Mouse (Mus musculus) MEL (cell line): Measurements from ENCODE around the gene Fsip1. TPM values are rescaled to one million over a fixed set of nuclear protein-coding genes. Genes with fewer than 3 reads are reported as not detected.

Experiments used
- DNase-seq: peaks from one replicate; pipeline ENCODE4 v3.0.0; 2011; ENCODE audit warnings: low read depth, low spot score
- H3K27ac ChIP-seq: 2 replicates; pipeline ENCODE4 v1.5.1; 2012; ENCODE audit warnings: low read depth, mild to moderate bottlenecking, control low read depth, low read length, moderate library complexity; ENCODE audit not compliant: control insufficient read depth
- H3K27me3 ChIP-seq, 2 experiments: fragments of 150-350 bp in 1 of 2; sonication (generic) in 1 of 2; 2 replicates each; pipeline ENCODE4 v1.6.1; 2012; ENCODE audit warnings: low read length in 2 of 2, mild to moderate bottlenecking in 2 of 2, improper control_type of control experiment in 1 of 2, moderate library complexity in 1 of 2; ENCODE audit not compliant: insufficient read depth in 2 of 2, control insufficient read depth in 1 of 2
- H3K36me3 ChIP-seq, 2 experiments: 2 replicates each; pipeline ENCODE4 v1.6.1; 2012 to 2014; ENCODE audit warnings: low read length in 2 of 2, improper control_type of control experiment in 1 of 2, inconsistent platforms in 1 of 2, mild to moderate bottlenecking in 1 of 2; ENCODE audit not compliant: insufficient read depth in 2 of 2, control insufficient read depth in 1 of 2
- H3K4me1 ChIP-seq, 2 experiments: fragments of 150-350 bp in 1 of 2; sonication (generic) in 1 of 2; 2 replicates each; pipeline ENCODE4 v1.6.1; 2012; ENCODE audit warnings: low read length in 2 of 2, improper control_type of control experiment in 1 of 2, mild to moderate bottlenecking in 1 of 2; ENCODE audit not compliant: insufficient read depth in 2 of 2, control insufficient read depth in 1 of 2
- H3K4me3 ChIP-seq, 2 experiments: fragments of 150-350 bp in 1 of 2; sonication (generic) in 1 of 2; 2 replicates each; pipeline ENCODE4 v1.5.1; 2012; ENCODE audit warnings: low read depth in 2 of 2, low read length in 2 of 2, mild to moderate bottlenecking in 2 of 2, moderate library complexity in 2 of 2, control low read depth in 1 of 2, improper control_type of control experiment in 1 of 2; ENCODE audit not compliant: control insufficient read depth in 1 of 2, insufficient read depth in 1 of 2
- H3K79me2 ChIP-seq: 2 replicates; pipeline ENCODE4 v1.6.1; 2012; ENCODE audit warnings: mild to moderate bottlenecking, low read length, moderate library complexity; ENCODE audit not compliant: control insufficient read depth, poor library complexity, insufficient read depth
- H3K9ac ChIP-seq: 2 replicates; pipeline ENCODE4 v1.6.1; 2012; ENCODE audit warnings: low read depth, mild to moderate bottlenecking, control low read depth, low read length, moderate library complexity; ENCODE audit not compliant: control insufficient read depth, poor library complexity, severe bottlenecking
- H3K9me3 ChIP-seq: fragments of 150-350 bp; sonication (generic); replicated peaks from 2 replicates; pipeline ENCODE4 v1.6.1; 2012; ENCODE audit warnings: mild to moderate bottlenecking, low read length, improper control_type of control experiment, moderate library complexity; ENCODE audit not compliant: insufficient read depth
- BHLHE40 ChIP-seq: IDR thresholded peaks from 2 replicates; pipeline ENCODE4 v1.6.1; 2012; ENCODE audit warnings: low read depth, mild to moderate bottlenecking, inconsistent platforms, low read length, improper control_type of control experiment, borderline replicate concordance
- CHD2 ChIP-seq: IDR thresholded peaks from 2 replicates; pipeline ENCODE4 v1.6.1; 2011; ENCODE audit warnings: low read length, improper control_type of control experiment
- CTCF ChIP-seq, 3 experiments: IDR thresholded peaks in 2 of 3; conservative IDR thresholded peaks in 1 of 3; 2 replicates each; pipeline ENCODE4 v1.5.1; 2011 to 2012; ENCODE audit warnings: low read length in 3 of 3, low read depth in 2 of 3, mild to moderate bottlenecking in 2 of 3, improper control_type of control experiment in 1 of 3, inconsistent platforms in 1 of 3, mixed read lengths in 1 of 3, moderate library complexity in 1 of 3; ENCODE audit not compliant: control insufficient read depth in 1 of 3, insufficient read depth in 1 of 3, poor library complexity in 1 of 3, severe bottlenecking in 1 of 3
- E2F4 ChIP-seq: IDR thresholded peaks from 2 replicates; pipeline ENCODE4 v1.6.1; 2011; ENCODE audit warnings: low read depth, low read length, improper control_type of control experiment, borderline replicate concordance
- ELF1 ChIP-seq: IDR thresholded peaks from 2 replicates; pipeline ENCODE4 v1.6.1; 2014; ENCODE audit warnings: low read depth, mild to moderate bottlenecking, inconsistent platforms, low read length, improper control_type of control experiment, moderate library complexity
- GABPA ChIP-seq: IDR thresholded peaks from 2 replicates; pipeline ENCODE4 v1.6.1; 2012; ENCODE audit warnings: low read depth, mild to moderate bottlenecking, inconsistent platforms, low read length, improper control_type of control experiment, moderate library complexity
- JUND ChIP-seq: IDR thresholded peaks from 2 replicates; pipeline ENCODE4 v1.6.1; 2011; ENCODE audit warnings: low read depth, mild to moderate bottlenecking, improper control_type of control experiment, low read length
- KAT2A ChIP-seq: conservative IDR thresholded peaks from 2 replicates; pipeline ENCODE4 v1.6.1; 2012; ENCODE audit warnings: low read depth, low read length, improper control_type of control experiment, inconsistent platforms
- MAFK ChIP-seq: IDR thresholded peaks from 2 replicates; pipeline ENCODE4 v1.6.1; 2011; ENCODE audit warnings: low read depth, mild to moderate bottlenecking, low read length, improper control_type of control experiment, borderline replicate concordance
- MAX ChIP-seq: IDR thresholded peaks from 2 replicates; pipeline ENCODE4 v1.6.1; 2011; ENCODE audit warnings: low read length, improper control_type of control experiment
- MAZ ChIP-seq: IDR thresholded peaks from 2 replicates; pipeline ENCODE4 v1.6.1; 2012; ENCODE audit warnings: low read depth, mild to moderate bottlenecking, inconsistent platforms, low read length, improper control_type of control experiment
- MEF2A ChIP-seq: IDR thresholded peaks from 2 replicates; pipeline ENCODE4 v1.6.1; 2014; ENCODE audit warnings: low read depth, mild to moderate bottlenecking, inconsistent platforms, low read length, improper control_type of control experiment; ENCODE audit not compliant: poor library complexity, insufficient replicate concordance, severe bottlenecking; ENCODE audit errors: extremely low read depth
- MXI1 ChIP-seq: IDR thresholded peaks from 2 replicates; pipeline ENCODE4 v1.6.1; 2011; ENCODE audit warnings: mild to moderate bottlenecking, low read depth, low read length, improper control_type of control experiment
- MYB ChIP-seq: IDR thresholded peaks from 2 replicates; pipeline ENCODE4 v1.6.1; 2011; ENCODE audit warnings: mild to moderate bottlenecking, low read depth, low read length, improper control_type of control experiment
- NELFE ChIP-seq: IDR thresholded peaks from 2 replicates; pipeline ENCODE4 v1.6.1; 2011; ENCODE audit warnings: low read depth, low read length, improper control_type of control experiment
- NRF1 ChIP-seq: IDR thresholded peaks from 2 replicates; pipeline ENCODE4 v1.6.1; 2014; ENCODE audit warnings: low read depth, mild to moderate bottlenecking, inconsistent platforms, low read length, improper control_type of control experiment, moderate library complexity; ENCODE audit not compliant: poor library complexity, insufficient read depth, severe bottlenecking
- POLR2A ChIP-seq, 2 experiments: IDR thresholded peaks; 2 replicates each; pipeline ENCODE4 v1.6.1; 2011 to 2012; ENCODE audit warnings: low read length in 2 of 2, mild to moderate bottlenecking in 2 of 2, control low read depth in 1 of 2, improper control_type of control experiment in 1 of 2, low read depth in 1 of 2, moderate library complexity in 1 of 2; ENCODE audit not compliant: control insufficient read depth in 1 of 2, insufficient read depth in 1 of 2, poor library complexity in 1 of 2
- POLR2AphosphoS5 ChIP-seq: IDR thresholded peaks from 2 replicates; pipeline ENCODE4 v1.6.1; 2012; ENCODE audit warnings: low read depth, borderline replicate concordance, mild to moderate bottlenecking, inconsistent platforms, low read length, moderate library complexity, mixed read lengths
- RCOR1 ChIP-seq: IDR thresholded peaks from 2 replicates; pipeline ENCODE4 v1.6.1; 2012; ENCODE audit warnings: low read depth, mild to moderate bottlenecking, inconsistent platforms, low read length, improper control_type of control experiment
- SIN3A ChIP-seq: IDR thresholded peaks from 2 replicates; pipeline ENCODE4 v1.6.1; 2012; ENCODE audit warnings: low read length, improper control_type of control experiment, inconsistent platforms
- SMC3 ChIP-seq: IDR thresholded peaks from 2 replicates; pipeline ENCODE4 v1.6.1; 2011; ENCODE audit warnings: low read depth, low read length, improper control_type of control experiment
- TBP ChIP-seq: IDR thresholded peaks from 2 replicates; pipeline ENCODE4 v1.8.0; 2011; ENCODE audit warnings: low read depth, low read length, improper control_type of control experiment
- UBTF ChIP-seq: IDR thresholded peaks from 2 replicates; pipeline ENCODE4 v1.6.1; 2012; ENCODE audit warnings: low read depth, mild to moderate bottlenecking, inconsistent platforms, low read length, improper control_type of control experiment, moderate library complexity, borderline replicate concordance; ENCODE audit not compliant: insufficient read depth
- USF1 ChIP-seq: IDR thresholded peaks from 2 replicates; pipeline ENCODE4 v1.6.1; 2014; ENCODE audit warnings: low read depth, mild to moderate bottlenecking, inconsistent platforms, low read length, improper control_type of control experiment, moderate library complexity
- USF2 ChIP-seq, 2 experiments: IDR thresholded peaks; 2 replicates each; pipeline ENCODE4 v1.6.1; 2011 to 2012; ENCODE audit warnings: improper control_type of control experiment in 2 of 2, low read length in 2 of 2, borderline replicate concordance in 1 of 2, inconsistent platforms in 1 of 2, low read depth in 1 of 2, mild to moderate bottlenecking in 1 of 2; ENCODE audit not compliant: insufficient read depth in 1 of 2
- ZC3H11A ChIP-seq: IDR thresholded peaks from 2 replicates; pipeline ENCODE4 v1.6.1; 2012; ENCODE audit warnings: low read depth, mild to moderate bottlenecking, inconsistent platforms, low read length, improper control_type of control experiment
- ZKSCAN1 ChIP-seq: IDR thresholded peaks from 2 replicates; pipeline ENCODE4 v1.6.1; 2012; ENCODE audit warnings: low read depth, mild to moderate bottlenecking, inconsistent platforms, low read length, improper control_type of control experiment, moderate library complexity
- ZMIZ1 ChIP-seq: IDR thresholded peaks from 2 replicates; pipeline ENCODE4 v1.6.1; 2012; ENCODE audit warnings: low read depth, mild to moderate bottlenecking, inconsistent platforms, low read length, improper control_type of control experiment, moderate library complexity
- ZNF384 ChIP-seq: IDR thresholded peaks from 2 replicates; pipeline ENCODE4 v1.6.1; 2012; ENCODE audit warnings: low read depth, mild to moderate bottlenecking, inconsistent platforms, low read length, improper control_type of control experiment
- polyA plus RNA-seq, 2 experiments: library from polyadenylated mRNA; stranded (reverse) in 1 of 2; unstranded in 1 of 2; fragments of >175 nt in 1 of 2; fragments of >200 nt in 1 of 2; gene quantifications; 2 replicates each; pipeline versions ENCODE4 v1.2.1 to v1.2.4; 2012; ENCODE audit warnings: low replicate concordance in 2 of 2, low read depth in 1 of 2; ENCODE audit not compliant: insufficient read length in 2 of 2, insufficient read depth in 1 of 2, missing spikeins in 1 of 2
- total RNA-seq: library from RNA; depleted of rRNA; stranded (reverse); fragments of 300-350 nt; gene quantifications from 2 replicates; pipeline ENCODE4 v1.2.3, GENCODE M21; 2012

The Fsip1 gene
- total and polyA plus RNA-seq, 3 experiments = not detected

GRCm38 (mm10) chr2:118196966-118197365, 59.8 kb downstream of the Fsip1 start:
- no peaks in the 10 kb centered on the region for H3K9me3 ChIP-seq
- no peak overlapping the region for H3K9ac ChIP-seq
- no peaks in the 10 kb centered on the region for H3K79me2 ChIP-seq
- H3K4me1 ChIP-seq = no peaks in the 10 kb centered on the region
- no peak overlapping the region for H3K27ac ChIP-seq
- no peak for TF ChIP-seq NRF1
- TF ChIP-seq KAT2A = no peak
- TF ChIP-seq SIN3A = no peak
- TF ChIP-seq MEF2A = no peak
- TF ChIP-seq ZKSCAN1 = no peak
- no peak for TF ChIP-seq BHLHE40
- no peak for TF ChIP-seq MXI1
- no peak for TF ChIP-seq JUND
- no peak for TF ChIP-seq ZNF384
- no peak for TF ChIP-seq TBP
- no peak for TF ChIP-seq CHD2
- no peak for TF ChIP-seq NELFE
- no peak for TF ChIP-seq ZC3H11A
- no peak for TF ChIP-seq ELF1
- TF ChIP-seq MAFK = no peak
- no peak for TF ChIP-seq SMC3
- no peak for TF ChIP-seq USF2 (IDR thresholded peaks at IDR 0.05; ENCODE audit: borderline replicate concordance in 1 of 2, insufficient read depth in 1 of 2, low read depth in 1 of 2, low read length in 2 of 2)
- TF ChIP-seq, all 39 proteins: peak for 0
- Histone ChIP-seq H3K36me3 (no peaks in the 10 kb centered on the region), H3K27me3 (no peaks in the 10 kb centered on the region), H3K4me3 (no peak overlapping the region)
- no peak for DNase-seq

- TF ChIP-seq UBTF (no peak), JUND (no peak), ZC3H11A (no peak), TBP (no peak), MAX (no peak), MXI1 (no peak), USF1 (no peak), POLR2A (IDR thresholded peaks at IDR 0.05; ENCODE audit: control insufficient read depth in 1 of 2, insufficient read depth in 1 of 2, low read depth in 1 of 2, low read length in 2 of 2, poor library complexity in 1 of 2) (no peak), GABPA (no peak), SMC3 (no peak), MAFK (no peak), NELFE (no peak), ZKSCAN1 (no peak), POLR2AphosphoS5 (no peak), E2F4 (no peak), ZMIZ1 (no peak), RCOR1 (no peak), CTCF (IDR thresholded peaks at IDR 0.05 in 2 of 3, conservative IDR thresholded peaks at IDR 0.05 in 1 of 3; ENCODE audit: control insufficient read depth in 1 of 3, insufficient read depth in 1 of 3, low read depth in 2 of 3, low read length in 3 of 3, poor library complexity in 1 of 3, severe bottlenecking in 1 of 3) (no peak), MYB (no peak), MAZ (no peak)
- no peak for DNase-seq
These were observed 74.6 kb downstream of the Fsip1 start for GRCm38 (mm10) chr2:118182136-118182535.

More at GRCm38 (mm10) chr2:118182136-118182535, 74.6 kb downstream of the Fsip1 start:
- Histone ChIP-seq H3K27me3 (peaks cover 0 to 2% of the 10 kb centered on the region in 2 experiments; a peak in 2 of 4 replicates), H3K4me3 (no peak overlapping the region), H3K36me3 (no peaks in the 10 kb centered on the region), H3K79me2 (no peaks in the 10 kb centered on the region), H3K4me1 (no peaks in the 10 kb centered on the region), H3K9me3 (no peaks in the 10 kb centered on the region), H3K27ac (no peak overlapping the region), H3K9ac (no peak overlapping the region)
